Mouse (Mus musculus) cerebellum, adult (tissue): Measurements from ENCODE around the gene Slc25a45.
A peak's percentile ranks its signal among the peaks of the same experiment; 100 is the strongest.
"Not testable (repeated sequence)": the region's sequence is repeated elsewhere in the genome, so short reads cannot be mapped to it uniquely, and the experiment has no call there.

Experiments used
- ATAC-seq: cut with Nextera tagmentation; 2 replicates; pipeline ENCODE4 v1.9.2; 2017; ENCODE audit warnings: mild to moderate bottlenecking, moderate library complexity, mixed read lengths; ENCODE audit not compliant: insufficient number of reproducible peaks, low FRiP score, low TSS enrichment

Gene Slc25a45

DNA sequence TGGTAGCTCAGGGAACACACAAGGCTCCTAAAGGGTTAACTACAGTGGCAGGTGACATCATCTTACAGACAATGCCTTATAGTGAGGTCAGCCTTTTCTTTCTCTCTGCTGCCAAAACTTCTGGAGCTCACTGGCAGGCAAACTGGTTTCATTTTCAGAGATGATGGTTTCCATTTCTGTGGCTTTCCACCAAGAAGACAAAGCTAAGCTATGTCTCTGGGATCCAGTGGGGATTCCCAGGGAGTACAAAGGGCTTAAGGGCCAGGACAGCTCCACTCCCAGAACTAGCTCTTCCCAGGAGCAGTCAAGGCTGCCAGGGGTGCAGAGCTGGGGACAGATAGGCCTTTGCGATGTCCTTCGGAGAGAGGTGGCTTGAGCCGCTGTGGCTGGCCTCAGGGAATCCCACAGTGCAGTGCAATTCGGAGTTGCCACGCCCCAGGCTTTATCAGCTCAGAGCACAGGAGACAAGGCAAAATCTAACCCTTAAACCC lies 26.1 kb upstream of the Slc25a45 start:
- ATAC-seq: no peak

DNA sequence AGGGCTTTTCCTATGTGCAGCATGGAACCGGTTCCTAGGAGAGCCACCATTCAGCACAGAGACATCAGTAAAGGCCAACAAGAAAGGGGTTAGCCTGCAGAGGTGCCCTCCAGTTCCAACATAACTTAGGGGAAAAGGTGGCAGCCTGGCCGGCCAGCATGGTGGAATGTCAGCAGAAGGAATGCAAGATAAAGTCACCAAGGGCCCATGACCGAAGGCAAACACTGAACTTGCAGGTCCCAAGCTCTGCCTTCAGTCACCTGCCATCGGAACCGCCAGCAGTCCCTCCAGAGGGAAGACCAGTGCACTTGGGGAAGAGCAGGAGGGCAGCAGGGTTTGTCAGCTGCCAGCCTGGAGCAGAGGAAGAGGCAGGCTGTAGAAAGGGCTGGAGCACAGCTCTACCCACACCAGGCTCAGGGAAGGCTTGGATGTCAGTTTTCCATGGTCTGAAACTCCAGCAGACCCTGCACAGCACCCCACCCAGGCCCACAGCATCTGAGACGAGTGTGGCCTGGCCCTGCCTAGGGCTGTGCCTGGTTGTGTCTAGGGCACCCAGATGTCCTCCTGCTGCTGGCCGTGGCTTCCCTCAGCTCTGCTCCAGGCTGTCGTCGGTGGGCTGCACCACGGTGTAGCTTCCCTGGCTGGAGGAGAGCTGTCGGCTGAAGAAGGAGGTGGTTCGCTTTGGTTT lies 25.4 kb upstream of the Slc25a45 start:
- ATAC-seq: no peak

GRCm38 (mm10) chr19:5856604-5857003 lies 21.0 kb upstream of the Slc25a45 start:
- ATAC-seq: no peak

DNA sequence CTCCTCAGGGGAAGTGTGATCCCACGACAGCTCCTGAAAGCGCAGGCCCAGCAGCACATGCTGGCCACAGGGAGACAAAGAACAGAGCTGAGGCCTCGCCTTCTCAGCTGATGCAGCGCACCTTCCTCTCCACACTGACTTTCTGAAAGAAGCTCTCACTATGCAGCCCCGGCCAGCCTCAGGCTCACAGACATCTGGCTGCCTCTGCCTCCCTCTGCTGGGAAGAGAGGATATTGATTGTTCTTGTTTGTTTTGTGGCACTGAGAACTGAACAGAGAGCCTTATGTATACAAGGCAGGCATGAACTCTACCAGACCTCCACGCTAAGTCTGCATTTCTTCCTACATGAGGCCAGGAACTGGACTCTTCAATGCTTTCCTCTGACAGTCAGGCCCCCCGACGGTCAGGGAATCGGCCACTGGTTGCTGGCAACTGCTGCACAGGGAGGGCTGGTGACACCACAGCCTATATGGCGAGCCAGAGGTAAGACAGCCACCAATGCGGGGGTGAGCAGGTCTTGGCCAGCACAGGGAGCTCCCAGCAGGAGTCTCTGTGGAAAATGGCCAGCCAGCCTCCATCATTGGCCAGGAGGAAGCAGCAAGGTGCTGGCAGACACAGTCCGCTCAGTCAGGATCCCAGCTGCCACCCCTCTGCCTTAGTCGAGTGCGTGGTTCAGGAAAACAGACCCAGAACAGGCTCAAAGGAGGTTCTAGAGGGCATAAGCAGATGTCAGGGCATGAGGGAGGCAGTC lies 15.1 kb upstream of the Slc25a45 start:
- no peak for ATAC-seq

DNA sequence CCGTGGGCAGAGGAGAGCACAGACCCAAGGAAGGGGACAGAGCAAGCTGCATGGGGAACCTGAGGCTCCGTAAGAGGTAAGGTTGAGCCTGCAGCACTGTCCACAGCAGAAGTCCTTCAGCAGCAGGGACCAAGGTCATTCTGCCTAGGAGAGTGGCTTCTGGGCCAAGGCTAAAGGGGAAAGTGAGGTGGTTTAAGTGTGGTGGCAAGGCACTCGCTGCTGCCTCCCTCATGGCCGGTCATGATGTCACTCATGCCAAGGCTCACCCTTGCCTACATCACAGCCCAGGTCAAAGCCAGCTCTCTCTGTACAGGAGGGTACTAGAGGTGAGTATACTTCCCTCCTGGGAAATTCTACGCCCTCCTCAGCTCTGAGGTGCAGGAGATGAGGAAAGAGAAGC lies 13.8 kb upstream of the Slc25a45 start:
- ATAC-seq: no peak

- no peak for ATAC-seq
Observed at GRCm38 (mm10) chr19:5864710-5865398, 12.8 kb upstream of the Slc25a45 start.

DNA sequence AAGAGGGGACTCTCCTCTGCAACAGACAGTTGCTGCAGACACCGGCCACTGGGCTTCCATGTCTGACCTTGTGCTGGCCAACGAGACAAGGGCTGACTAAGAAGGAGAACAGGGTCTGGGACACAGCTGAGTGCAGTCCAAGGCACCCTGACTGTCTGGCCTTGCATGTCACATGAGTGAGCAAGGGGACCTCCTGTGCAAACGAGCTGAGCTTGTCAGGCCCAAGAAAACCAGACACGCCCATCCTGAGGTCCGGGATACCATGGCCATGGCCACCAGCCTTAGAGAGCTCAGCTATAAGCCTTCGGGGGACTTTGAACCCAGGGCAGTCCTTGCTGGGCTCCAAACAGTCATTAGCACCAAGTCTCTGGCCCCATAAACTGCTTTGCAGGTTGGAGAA lies 9.5 kb upstream of the Slc25a45 start:
- ATAC-seq: no peak

DNA sequence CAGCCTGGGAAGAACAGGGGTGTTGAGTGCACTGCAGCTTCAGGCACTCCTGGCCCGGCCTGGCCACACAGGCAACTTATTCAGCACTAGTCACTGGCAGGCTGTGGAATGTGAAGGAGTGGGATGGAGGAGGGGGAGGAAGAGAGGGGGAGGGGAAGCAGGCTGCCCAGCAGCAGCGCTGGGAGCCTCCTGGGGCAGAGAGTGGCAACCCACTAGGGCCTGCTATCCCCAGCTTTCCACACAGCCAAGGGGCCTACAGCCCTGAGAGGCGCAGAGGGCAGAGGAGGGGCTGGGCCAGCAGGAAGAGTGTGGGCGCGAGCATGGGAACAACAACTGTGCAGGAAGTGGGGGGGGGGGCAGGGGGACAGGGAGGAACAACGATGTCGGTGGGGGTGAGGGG lies 6.3 kb upstream of the Slc25a45 start:
- ATAC-seq: no peak

DNA sequence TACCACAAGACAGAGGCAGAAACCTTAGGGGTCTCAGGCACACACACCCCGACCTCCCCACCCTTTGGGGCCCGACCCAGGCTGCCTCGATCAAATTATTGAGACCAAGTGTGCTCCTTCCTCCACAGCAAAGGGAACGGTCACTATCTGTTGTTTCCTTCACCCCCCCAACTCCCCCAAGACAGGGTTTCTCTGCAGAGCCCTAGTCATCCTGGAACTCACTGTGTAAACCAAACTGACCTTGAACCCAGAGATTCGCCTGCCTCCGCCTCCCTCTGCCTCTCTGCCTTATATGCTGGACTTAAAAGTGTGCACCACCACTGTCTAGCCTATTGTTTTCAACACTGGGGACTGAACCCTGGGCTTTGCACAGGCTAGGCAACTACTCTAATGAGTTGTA lies 5.9 kb upstream of the Slc25a45 start:
- no peak for ATAC-seq

GRCm38 (mm10) chr19:5872528-5872927 lies 5.1 kb upstream of the Slc25a45 start:
- ATAC-seq: no peak

- no peak for ATAC-seq
Observed at GRCm38 (mm10) chr19:5872931-5873556, 4.6 kb upstream of the Slc25a45 start.

DNA sequence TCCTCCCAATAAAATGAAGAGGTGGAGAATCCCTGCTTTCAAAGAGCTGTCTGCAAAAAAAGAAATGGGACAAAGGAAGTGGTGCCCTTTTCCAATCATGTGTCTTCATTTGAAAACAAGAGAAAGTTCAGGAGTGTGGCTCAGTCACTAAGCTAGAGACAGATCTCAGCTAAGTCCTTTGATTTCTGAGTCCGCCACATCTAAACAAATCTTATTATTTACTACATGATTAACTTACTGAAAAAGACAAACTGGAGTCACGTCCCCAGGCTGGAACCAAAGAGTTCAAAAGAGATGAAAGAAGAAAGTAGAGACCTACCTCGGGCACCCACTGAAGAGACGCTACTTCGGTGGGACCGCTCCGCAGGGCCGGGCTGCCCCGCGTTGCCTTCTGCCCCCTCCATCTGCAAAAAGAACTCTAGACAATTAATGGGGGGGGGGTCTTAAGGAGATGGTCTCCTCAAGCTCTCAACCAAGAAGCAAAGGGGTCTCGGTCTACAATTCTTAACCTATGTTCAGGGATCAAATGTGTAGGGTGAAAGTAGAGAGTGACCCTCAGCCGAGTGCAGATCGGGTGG lies 3.1 kb upstream of the Slc25a45 start:
- ATAC-seq: no peak

DNA sequence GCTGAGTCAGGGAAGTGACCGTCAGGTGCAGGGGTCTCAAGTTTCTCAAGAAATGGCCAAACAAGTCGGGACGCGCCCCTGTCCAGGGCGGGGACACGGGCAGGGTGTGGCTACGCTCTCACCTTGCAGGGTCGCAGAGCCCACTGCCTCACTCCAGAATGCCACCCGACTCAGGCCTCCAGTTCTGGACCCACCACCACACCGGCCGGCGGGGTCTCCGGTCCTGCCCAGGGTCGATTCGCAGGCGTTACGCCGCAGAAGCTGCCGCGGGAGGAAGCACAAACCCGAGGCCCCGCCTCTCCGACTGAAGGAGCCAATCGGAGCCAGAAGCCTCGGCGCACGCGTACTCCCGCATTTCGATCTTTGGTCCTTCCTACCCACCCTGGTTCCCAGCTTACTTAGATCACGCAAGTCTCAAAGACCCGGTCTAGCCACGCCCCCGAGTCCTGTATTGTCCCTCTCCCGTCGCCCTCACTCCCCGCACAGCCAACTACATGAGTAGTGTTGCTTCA lies 2.6 kb upstream of the Slc25a45 start, which contains the start of gene Frmd8:
TSS of gene Frmd8 (minus strand) at position 306 of the 512 bp plus-strand sequence.
- peak; percentile 84; the same call in 1 of the 2 replicates for ATAC-seq

DNA sequence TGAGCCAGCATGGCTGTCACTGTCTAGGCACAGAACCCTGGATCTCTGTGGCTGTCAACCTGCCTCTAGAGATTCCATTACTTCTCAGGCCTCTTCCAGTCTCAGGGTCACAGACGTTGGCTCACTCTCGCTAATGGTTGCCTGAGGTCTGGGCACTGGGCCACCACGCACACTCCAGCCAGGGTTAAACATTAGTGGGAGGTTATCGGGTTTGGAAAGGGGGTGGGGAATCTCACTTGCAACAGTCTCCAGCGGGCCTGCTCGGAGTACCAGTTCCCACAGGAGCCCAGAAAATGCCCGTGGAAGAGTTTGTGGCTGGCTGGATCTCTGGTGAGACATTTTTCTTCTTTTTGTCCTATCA lies 734 bp downstream of the Slc25a45 start:
- no peak for ATAC-seq

- ATAC-seq: no peak
Observed at GRCm38 (mm10) chr19:5878916-5879315, 1.3 kb downstream of the Slc25a45 start.

- ATAC-seq: no peak
Observed at GRCm38 (mm10) chr19:5879735-5880134, 2.1 kb downstream of the Slc25a45 start.

DNA sequence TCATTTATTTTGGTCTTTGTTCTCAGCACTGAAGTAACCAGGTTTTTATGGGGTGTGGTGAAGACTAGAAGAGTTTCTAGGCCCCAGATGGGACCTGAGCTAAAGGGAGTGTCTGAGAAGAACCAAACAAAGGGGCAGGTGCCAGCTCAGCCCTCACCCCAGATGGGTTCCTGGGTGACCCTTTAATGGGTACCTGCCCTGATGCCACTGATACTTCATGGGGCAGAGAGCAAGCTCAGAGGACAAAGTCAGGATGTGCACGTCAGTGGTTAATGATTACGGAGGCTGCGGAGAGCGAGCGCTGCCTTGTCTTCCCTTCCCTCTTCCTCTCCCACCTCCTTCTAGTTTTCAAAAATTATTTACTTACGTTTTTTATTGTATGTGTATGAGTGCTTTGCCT lies 3.5 kb downstream of the Slc25a45 start:
- ATAC-seq: no peak

DNA sequence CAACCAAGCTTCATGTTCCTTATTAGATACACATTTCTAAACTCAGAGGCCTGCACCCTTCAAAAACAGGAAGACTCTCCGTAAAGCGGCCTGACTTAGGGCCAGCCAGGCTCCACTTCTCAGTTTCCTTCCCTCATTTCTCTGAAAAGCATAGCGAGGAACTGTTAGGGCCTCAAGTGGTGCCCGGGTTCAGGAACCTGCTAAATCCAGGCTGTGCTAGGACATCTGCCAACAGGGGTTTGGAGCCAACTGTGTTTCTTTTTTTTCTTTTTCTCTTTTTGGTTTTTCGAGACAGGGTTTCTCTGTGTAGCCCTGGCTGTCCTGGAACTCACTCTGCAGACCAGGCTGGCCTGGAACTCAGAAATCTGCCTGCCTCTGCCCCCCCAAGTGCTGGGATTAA lies 4.5 kb downstream of the Slc25a45 start:
- ATAC-seq: not testable (repeated sequence)

DNA sequence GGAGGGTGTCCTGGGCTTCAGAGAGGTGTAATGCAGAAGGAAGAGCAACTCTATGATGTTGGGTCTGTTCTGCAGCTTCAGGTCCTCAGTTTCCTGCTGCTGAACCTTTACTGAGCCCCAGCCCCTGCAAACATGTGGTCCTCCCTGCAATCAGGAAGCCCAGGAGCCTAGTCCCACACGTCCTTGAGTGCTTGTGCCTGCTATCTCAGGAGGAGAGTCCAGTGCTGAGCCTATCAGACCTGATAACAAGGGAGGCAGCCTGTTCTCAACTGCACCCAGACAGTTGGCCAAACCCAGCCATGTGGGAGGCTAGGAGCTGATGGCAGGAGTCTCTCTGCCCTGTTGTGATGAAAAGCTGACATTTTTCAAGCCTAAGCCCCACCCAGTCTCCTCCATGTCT lies 6.3 kb downstream of the Slc25a45 start:
- ATAC-seq: no peak

- ATAC-seq: no peak
Observed at GRCm38 (mm10) chr19:5885838-5886237, 8.2 kb downstream of the Slc25a45 start.
